Mouse (Mus musculus) brown adipose tissue, adult 24 weeks (tissue): Measurements from ENCODE around the gene Arl5b. TPM values are rescaled to one million over a fixed set of nuclear protein-coding genes. Genes with fewer than 3 reads are reported as not detected.

Source experiments
- H3K27ac ChIP-seq: fragments of 200-500 bp; replicated peaks from 2 replicates; pipeline ENCODE4 v1.5.1; 2012; ENCODE audit warnings: low read depth, mild to moderate bottlenecking, low read length
- H3K4me1 ChIP-seq: fragments of 200-500 bp; 2 replicates; pipeline ENCODE4 v1.6.1; 2012; ENCODE audit warnings: low read length, mixed read lengths; ENCODE audit not compliant: control insufficient read depth, insufficient read depth, insufficient read length
- H3K4me3 ChIP-seq: fragments of 200-500 bp; 2 replicates; pipeline ENCODE4 v1.5.1; 2012; ENCODE audit warnings: low read depth, mild to moderate bottlenecking, low read length, moderate library complexity; ENCODE audit not compliant: insufficient read depth
- polyA plus RNA-seq: library from polyadenylated mRNA; stranded (reverse); fragments of >200 nt; gene quantifications from 2 replicates; pipeline ENCODE4 v1.2.4, GENCODE M21; 2012; ENCODE audit not compliant: missing spikeins, insufficient read depth, insufficient read length

Gene Arl5b
- polyA plus RNA-seq, 1 experiment = 9.8 TPM

GRCm38 (mm10) chr2:15067091-15067490 lies 17.9 kb downstream of the Arl5b start:
- no peak overlapping the region for H3K27ac ChIP-seq
- peaks cover 10% of the 10 kb centered on the region for H3K4me1 ChIP-seq
- no peak overlapping the region for H3K4me3 ChIP-seq

GRCm38 (mm10) chr2:15083702-15084101 lies 34.5 kb downstream of the Arl5b start:
- Histone ChIP-seq H3K27ac (no peak overlapping the region), H3K4me3 (no peak overlapping the region), H3K4me1 (no peaks in the 10 kb centered on the region)

- H3K27ac ChIP-seq = no peak overlapping the region
- no peaks in the 10 kb centered on the region for H3K4me1 ChIP-seq
- no peak overlapping the region for H3K4me3 ChIP-seq
Measured at GRCm38 (mm10) chr2:15087308-15087707, 38.1 kb downstream of the Arl5b start.

GRCm38 (mm10) chr2:15096514-15097090 lies 47.4 kb downstream of the Arl5b start:
- H3K27ac ChIP-seq = no peak overlapping the region
- no peak overlapping the region for H3K4me3 ChIP-seq
- no peaks in the 10 kb centered on the region for H3K4me1 ChIP-seq

GRCm38 (mm10) chr2:15104386-15104785 lies 55.2 kb downstream of the Arl5b start:
- Histone ChIP-seq H3K4me3 (no peak overlapping the region), H3K27ac (no peak overlapping the region), H3K4me1 (no peaks in the 10 kb centered on the region)

GRCm38 (mm10) chr2:15111290-15111689 lies 62.1 kb downstream of the Arl5b start:
- Histone ChIP-seq H3K27ac (no peak overlapping the region), H3K4me3 (no peak overlapping the region), H3K4me1 (no peaks in the 10 kb centered on the region)

GRCm38 (mm10) chr2:15111808-15112440 lies 62.7 kb downstream of the Arl5b start:
- Histone ChIP-seq H3K4me3 (no peak overlapping the region), H3K4me1 (no peaks in the 10 kb centered on the region), H3K27ac (no peak overlapping the region)

GRCm38 (mm10) chr2:15112741-15113140 lies 63.5 kb downstream of the Arl5b start:
- H3K4me1 ChIP-seq = no peaks in the 10 kb centered on the region
- H3K27ac ChIP-seq = no peak overlapping the region
- H3K4me3 ChIP-seq = no peak overlapping the region

GRCm38 (mm10) chr2:15121217-15121680 lies 72.1 kb downstream of the Arl5b start:
- Histone ChIP-seq H3K4me3 (no peak overlapping the region), H3K4me1 (no peaks in the 10 kb centered on the region), H3K27ac (no peak overlapping the region)

Other genes with a start within 250 kb of the Arl5b start
- gene Nsun6, start 5.7 kb downstream of the Arl5b start, polyA plus RNA-seq = 2.5 and 7.6 TPM in 2 replicates